Mouse (Mus musculus) embryonic facial prominence, embryonic 15.5 days (tissue): ENCODE measurements around the gene Vmn2r1. TPM values are rescaled to one million over a fixed set of nuclear protein-coding genes. Genes with fewer than 3 reads are reported as not detected.

ENCODE experiments used
- ATAC-seq: fragments of 200-750 bp; cut with Nextera tagmentation; 2 replicates; pipeline ENCODE4 v1.8.0; 2017; ENCODE audit warnings: low read depth, moderate TSS enrichment; ENCODE audit not compliant: insufficient number of reproducible peaks, low FRiP score, low TSS enrichment
- H3K27ac ChIP-seq: fragments of 300-500 bp; sonication (generic); replicated peaks from 2 replicates; pipeline ENCODE4 v1.5.1; 2015; ENCODE audit warnings: mild to moderate bottlenecking, inconsistent platforms
- H3K27me3 ChIP-seq: fragments of 300-500 bp; sonication (generic); 2 replicates; pipeline ENCODE4 v1.6.1; 2015; ENCODE audit warnings: inconsistent platforms
- H3K36me3 ChIP-seq: fragments of 300-500 bp; sonication (generic); 2 replicates; pipeline ENCODE4 v1.6.1; 2015; ENCODE audit warnings: mild to moderate bottlenecking, inconsistent platforms
- H3K4me1 ChIP-seq: fragments of 300-500 bp; sonication (generic); 2 replicates; pipeline ENCODE4 v1.6.1; 2015; ENCODE audit warnings: inconsistent platforms
- H3K4me2 ChIP-seq: fragments of 300-500 bp; sonication (generic); replicated peaks from 2 replicates; pipeline ENCODE4 v1.6.1; 2015; ENCODE audit warnings: mild to moderate bottlenecking, inconsistent platforms
- H3K4me3 ChIP-seq: fragments of 300-500 bp; sonication (generic); replicated peaks from 2 replicates; pipeline ENCODE4 v1.5.1; 2015; ENCODE audit warnings: mild to moderate bottlenecking, inconsistent platforms
- H3K9ac ChIP-seq: fragments of 300-500 bp; sonication (generic); 2 replicates; pipeline ENCODE4 v1.6.1; 2015; ENCODE audit warnings: inconsistent platforms
- H3K9me3 ChIP-seq: fragments of 300-500 bp; sonication (generic); replicated peaks from 2 replicates; pipeline ENCODE4 v1.6.1; 2016; ENCODE audit warnings: inconsistent platforms
- WGBS: fragments of 180-500 bp; shearing (Covaris S2); methylation state at CpG from one replicate; pipeline ENCODE4 v1.1.7; 2015; 5-methylcytosine and 5-hydroxymethylcytosine counted together
- polyA plus RNA-seq: library from polyadenylated mRNA; unstranded; fragments of >200 nt; fragmentation: Nextera tagmentation; extraction: Ambion mirVana; gene quantifications from 2 replicates; pipeline ENCODE4 v1.2.1, GENCODE M21; 2015

The Vmn2r1 gene
- 0.08 and 0.09 TPM in 2 replicates for polyA plus RNA-seq

DNA sequence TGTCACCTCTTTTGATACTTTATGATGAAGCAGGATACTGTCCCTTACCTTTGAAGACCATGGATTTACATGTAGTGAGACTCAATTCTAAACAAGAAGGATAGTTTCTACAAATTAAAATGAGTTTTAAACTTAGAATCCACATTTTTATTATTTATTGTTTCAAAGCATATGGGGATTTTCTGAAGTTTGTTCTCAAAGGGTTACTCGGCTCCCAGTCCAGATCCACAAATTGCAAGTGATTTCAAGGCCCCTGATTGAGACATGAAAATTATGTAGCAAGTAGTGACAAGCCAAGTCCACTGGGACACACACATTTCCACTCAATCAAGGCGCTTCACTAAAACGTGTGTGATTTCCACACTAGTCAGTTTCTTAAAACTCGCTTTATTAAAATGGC, at the start of gene Vmn2r1:
TSS of gene Vmn2r1 (plus strand) at position 301 of the 400 bp plus-strand sequence.
- 60% methylated on average over 4 of the region's 4 CpGs for whole genome bisulfite sequencing
- no peaks in the 10 kb centered on the region for H3K27me3 ChIP-seq
- no peak within 1 kb of the TSS for H3K4me2 ChIP-seq
- no peaks in the 10 kb centered on the region for H3K4me1 ChIP-seq
- no peak within 1 kb of the TSS for H3K9ac ChIP-seq
- no peak within 1 kb of the TSS for H3K27ac ChIP-seq
- ATAC-seq = no peak
- H3K4me3 ChIP-seq = no peak within 1 kb of the TSS
- no peaks in the 10 kb centered on the region for H3K36me3 ChIP-seq
- no peaks in the 10 kb centered on the region for H3K9me3 ChIP-seq

GRCm38 (mm10) chr3:64038136-64038841, 43.1 kb upstream of the Vmn2r1 start:
- no peak overlapping the region for H3K4me2 ChIP-seq
- 66% methylated on average over 7 of the region's 7 CpGs for WGBS
- no peaks in the 10 kb centered on the region for H3K27me3 ChIP-seq
- H3K9ac ChIP-seq = no peak overlapping the region
- no peak for ATAC-seq
- no peak overlapping the region for H3K4me3 ChIP-seq
- H3K27ac ChIP-seq = no peak overlapping the region
- H3K36me3 ChIP-seq = no peaks in the 10 kb centered on the region
- H3K9me3 ChIP-seq = no peaks in the 10 kb centered on the region
- no peaks in the 10 kb centered on the region for H3K4me1 ChIP-seq

DNA sequence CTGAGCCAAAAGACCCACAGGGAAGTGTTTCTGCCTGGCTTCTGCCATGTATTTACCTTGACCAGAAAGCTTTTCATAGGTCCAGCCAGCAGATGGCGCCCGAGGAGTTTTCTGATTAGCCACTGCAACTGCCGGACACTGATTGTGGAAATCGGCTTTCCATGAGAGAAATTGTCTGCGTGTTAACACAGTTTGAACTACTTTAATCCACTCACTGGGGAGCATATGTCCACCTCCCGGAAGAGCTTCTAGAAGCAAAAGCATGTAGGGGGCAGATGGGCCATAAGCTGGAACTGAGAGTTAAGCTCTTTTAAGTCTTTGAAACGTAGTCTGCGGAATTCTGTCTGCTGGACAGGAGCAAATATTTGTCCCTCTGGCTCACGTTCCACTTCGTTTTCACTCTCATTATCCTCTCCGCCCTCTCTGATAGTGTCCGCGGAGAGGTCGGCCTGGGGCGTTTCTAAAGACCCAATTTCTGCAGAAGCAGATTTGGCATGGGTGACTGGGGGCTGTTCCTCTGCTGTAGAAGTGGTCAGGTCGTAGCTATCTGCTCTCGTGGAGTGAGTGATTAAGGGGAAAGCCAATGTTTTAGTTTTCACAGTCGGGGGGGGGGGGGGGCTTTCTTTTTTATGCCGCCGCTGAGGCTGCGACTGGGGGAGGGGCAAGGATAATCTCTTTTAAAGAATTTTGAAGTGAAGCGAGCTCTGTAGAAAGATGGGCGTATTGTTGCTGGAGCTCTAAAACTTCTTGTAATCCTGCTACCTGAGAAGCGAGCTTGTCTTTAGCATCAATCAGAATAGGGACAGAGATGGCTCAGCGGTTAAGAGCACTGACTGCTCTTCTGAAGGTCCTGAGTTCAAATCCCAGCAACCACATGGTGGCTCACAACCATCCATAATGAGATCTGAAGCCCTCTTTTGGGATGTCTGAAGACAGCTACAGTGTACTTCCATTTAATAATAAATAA, 41.2 kb upstream of the Vmn2r1 start:
- Histone ChIP-seq H3K36me3 (no peaks in the 10 kb centered on the region), H3K9ac (no peak overlapping the region), H3K4me1 (no peaks in the 10 kb centered on the region), H3K4me3 (peak overlapping the region; percentile 45), H3K27me3 (no peaks in the 10 kb centered on the region), H3K4me2 (peak overlapping the region; percentile 71), H3K27ac (no peak overlapping the region), H3K9me3 (no peaks in the 10 kb centered on the region)
- ATAC-seq = 0 out of 2 replicates have a peak, but pooled peaks have one; percentile 54
- WGBS = 9% methylated on average over 25 of the region's 25 CpGs

DNA sequence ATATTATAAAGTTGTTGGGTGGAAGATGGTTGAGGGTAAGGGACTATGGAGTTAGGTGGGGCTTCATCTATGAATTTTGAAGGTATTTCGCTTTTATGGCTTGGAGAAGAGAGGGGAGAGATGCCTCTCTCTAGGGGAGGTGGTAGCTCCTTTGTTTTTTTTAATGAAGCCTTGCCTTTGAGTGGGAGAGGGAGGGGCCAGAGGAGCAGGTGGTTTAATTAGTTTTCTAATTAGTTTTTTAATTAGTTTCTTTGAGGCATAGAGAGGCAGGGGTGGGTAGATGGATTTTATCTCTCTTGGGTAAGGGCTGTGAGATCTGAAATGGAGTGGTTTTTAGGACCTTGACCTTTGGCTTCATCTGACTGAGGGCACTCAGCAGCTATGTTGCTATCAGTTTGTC, 31.4 kb downstream of the Vmn2r1 start:
- no peaks in the 10 kb centered on the region for H3K27me3 ChIP-seq
- H3K4me1 ChIP-seq = no peaks in the 10 kb centered on the region
- ATAC-seq = no peak
- H3K4me2 ChIP-seq = no peak overlapping the region
- H3K36me3 ChIP-seq = no peaks in the 10 kb centered on the region
- H3K9me3 ChIP-seq = no peaks in the 10 kb centered on the region
- no peak overlapping the region for H3K27ac ChIP-seq
- 83% methylated on average over 1 of the region's 1 CpGs for WGBS
- no peak overlapping the region for H3K4me3 ChIP-seq
- H3K9ac ChIP-seq = no peak overlapping the region

- 77% methylated on average over 11 of the region's 11 CpGs for WGBS
- peak; percentile 47; the same call in 1 of the 2 replicates for ATAC-seq
- Histone ChIP-seq H3K9me3 (no peaks in the 10 kb centered on the region), H3K9ac (no peak overlapping the region), H3K4me3 (no peak overlapping the region), H3K36me3 (no peaks in the 10 kb centered on the region), H3K4me1 (no peaks in the 10 kb centered on the region), H3K4me2 (no peak overlapping the region), H3K27ac (no peak overlapping the region), H3K27me3 (no peaks in the 10 kb centered on the region)
Measured at GRCm38 (mm10) chr3:64113352-64114046, 32.2 kb downstream of the Vmn2r1 start.

DNA sequence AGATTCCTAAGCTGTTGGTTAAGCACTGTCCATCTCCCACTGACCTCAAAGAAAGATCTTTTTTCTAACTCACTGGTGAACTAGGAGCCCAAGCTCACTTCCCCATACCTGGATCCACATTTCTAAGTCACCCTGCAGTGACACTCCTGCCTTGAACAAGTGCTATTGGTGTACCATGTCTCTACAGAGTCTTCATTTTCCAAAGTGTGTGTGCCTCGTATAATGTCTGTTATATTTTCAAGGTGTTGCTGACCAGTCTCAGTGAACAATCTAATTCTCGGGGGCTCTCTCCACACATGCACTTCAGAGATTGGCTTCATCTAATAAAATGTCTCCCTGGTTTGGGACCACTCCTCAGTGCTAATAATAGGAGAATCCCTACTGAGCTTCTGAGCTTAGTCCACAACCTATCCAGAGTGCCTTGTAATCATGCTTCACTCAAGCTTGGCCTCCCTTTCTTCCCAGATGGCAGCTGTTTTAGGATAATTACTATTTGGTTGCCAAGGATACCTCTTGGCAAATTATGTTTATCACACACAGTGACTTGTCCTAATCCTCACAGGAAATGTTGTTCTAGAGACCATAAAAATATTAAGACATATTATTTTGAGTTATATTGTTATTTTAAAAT, 60.6 kb downstream of the Vmn2r1 start, which contains the start of gene Vmn2r2:
TSS of gene Vmn2r2 (minus strand) at position 51 of the 631 bp plus-strand sequence.
- H3K27me3 ChIP-seq = no peaks in the 10 kb centered on the region
- no peak for ATAC-seq

More for the DNA sequence above, 60.6 kb downstream of the Vmn2r1 start, which contains the start of gene Vmn2r2:
- no peak within 1 kb of the TSS for H3K27ac ChIP-seq
- H3K9ac ChIP-seq = no peak within 1 kb of the TSS
- no peaks in the 10 kb centered on the region for H3K4me1 ChIP-seq
- 87% methylated on average over 2 of the region's 2 CpGs for WGBS
- H3K9me3 ChIP-seq = no peaks in the 10 kb centered on the region
- H3K36me3 ChIP-seq = no peaks in the 10 kb centered on the region
- no peak within 1 kb of the TSS for H3K4me2 ChIP-seq
- no peak within 1 kb of the TSS for H3K4me3 ChIP-seq

Other genes starting within 250 kb of the Vmn2r1 start
- 2.4 and 2.7 TPM in 2 replicates for gene Plch1, start 182.1 kb upstream of the Vmn2r1 start, polyA plus RNA-seq
- gene E130311K13Rik, start 152.1 kb upstream of the Vmn2r1 start, polyA plus RNA-seq = 9.6 and 9.9 TPM in 2 replicates
- gene Slc33a1, start 116.8 kb upstream of the Vmn2r1 start, polyA plus RNA-seq = 14.7 and 17.1 TPM in 2 replicates
- gene Gmps, start 105.4 kb upstream of the Vmn2r1 start, polyA plus RNA-seq = 36.3 and 36.4 TPM in 2 replicates
- gene Vmn2r2, start 60.4 kb downstream of the Vmn2r1 start, polyA plus RNA-seq = 0.09 TPM in 2 replicates
- 0.03 TPM in 1 of 2 replicates, not detected in the other for gene Vmn2r3, start 208.2 kb downstream of the Vmn2r1 start, polyA plus RNA-seq